Mouse (Mus musculus) erythroid progenitor cell, adult 5-6 weeks (primary cell): Measurements from ENCODE around the gene Cxcl14. TPM values are rescaled to one million over a fixed set of nuclear protein-coding genes. Genes with fewer than 3 reads are reported as not detected.
A peak's percentile ranks its signal among the peaks of the same experiment; 100 is the strongest.

Experiments
- ATAC-seq: replicated peaks from 2 replicates; pipeline ENCODE4 v1.8.0; 2016; ENCODE audit warnings: moderate number of reproducible peaks, mild to moderate bottlenecking, moderate TSS enrichment, inconsistent platforms; ENCODE audit not compliant: poor library complexity, low FRiP score, severe bottlenecking
- total RNA-seq, 2 experiments: library from RNA; stranded (forward) in 1 of 2; stranded (reverse) in 1 of 2; fragments of 150-400 nt in 1 of 2; fragments of 186-747, 209-891 nt in 1 of 2; gene quantifications; 2 replicates each; pipeline versions ENCODE4 v1.2.3 to v1.2.4; 2015 to 2017; ENCODE audit warnings: low replicate concordance in 2 of 2

Cxcl14 gene
- total RNA-seq, 2 experiments from 2014 or later: 2.6 to 2.9 TPM

DNA sequence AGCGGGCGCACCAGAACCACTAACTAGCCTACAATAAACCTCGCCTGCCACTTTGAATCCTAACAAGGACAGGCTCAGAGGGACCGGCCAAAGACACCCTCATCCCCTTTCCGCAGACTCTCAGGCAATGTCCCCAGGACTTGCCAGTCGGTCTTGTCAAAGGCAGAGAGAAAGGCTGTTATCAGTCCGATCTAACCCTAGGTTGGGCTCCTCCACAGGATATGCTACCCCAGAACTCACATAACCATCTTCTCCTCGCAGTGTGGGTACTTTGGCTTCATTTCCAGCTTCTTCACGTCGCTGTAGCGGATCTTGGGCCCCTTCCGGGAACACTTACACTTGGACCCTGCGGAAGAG lies 787 bp downstream of the Cxcl14 start:
- ATAC-seq: no peak

GRCm38 (mm10) chr13:56294908-56295307 lies 1.4 kb downstream of the Cxcl14 start:
- 0 out of 2 replicates have a peak, but pooled peaks have one; percentile 30 for ATAC-seq

DNA sequence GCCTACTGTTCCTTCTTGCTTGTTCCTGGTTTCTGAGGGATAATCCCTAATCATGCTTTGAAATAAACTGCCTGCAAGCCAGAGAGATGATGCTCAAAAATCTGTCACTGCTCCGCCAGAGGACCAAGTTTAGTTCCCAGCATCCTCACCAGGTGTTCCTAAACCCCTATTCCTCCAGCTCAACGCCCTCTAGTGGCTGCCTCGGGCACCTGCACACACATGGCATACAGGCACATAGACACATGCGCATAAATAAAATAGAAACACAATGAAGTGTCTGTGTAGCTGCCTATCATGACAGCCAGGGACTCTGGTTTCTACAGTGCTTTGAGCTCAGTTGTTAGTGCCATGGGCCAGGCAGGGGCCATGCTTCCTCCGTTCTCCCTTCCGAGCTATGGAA lies 6.4 kb downstream of the Cxcl14 start:
- ATAC-seq: no peak

- ATAC-seq: no peak
Observed at GRCm38 (mm10) chr13:56289261-56289660, 7.1 kb downstream of the Cxcl14 start.

GRCm38 (mm10) chr13:56288601-56289000 lies 7.8 kb downstream of the Cxcl14 start:
- ATAC-seq: no peak

- ATAC-seq: no peak
Observed at GRCm38 (mm10) chr13:56287091-56287490, 9.3 kb downstream of the Cxcl14 start.

- no peak for ATAC-seq
Observed at GRCm38 (mm10) chr13:56283321-56283720, 13.0 kb downstream of the Cxcl14 start.

- no peak for ATAC-seq
Observed at GRCm38 (mm10) chr13:56280356-56280755, 16.0 kb downstream of the Cxcl14 start.

DNA sequence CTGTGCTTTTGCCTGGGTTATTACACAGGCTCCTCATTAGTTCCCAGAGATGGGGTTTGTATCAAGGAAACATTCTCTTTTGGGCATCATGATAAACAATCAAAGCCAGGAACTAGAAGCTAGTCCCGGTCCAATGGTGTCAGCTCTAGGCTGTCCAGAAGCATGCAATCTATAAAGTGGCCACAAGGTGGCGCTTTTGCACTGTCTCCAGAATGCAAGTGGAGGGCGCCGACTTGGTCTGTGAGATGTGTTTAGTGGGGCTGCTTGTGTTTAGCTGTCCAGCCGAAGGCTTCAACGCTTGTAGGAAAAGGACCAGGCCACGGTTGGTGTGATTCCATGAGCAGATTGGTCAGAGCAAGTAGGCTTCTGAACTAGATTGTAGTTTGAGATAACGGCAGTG lies 16.9 kb downstream of the Cxcl14 start:
- no peak for ATAC-seq

DNA sequence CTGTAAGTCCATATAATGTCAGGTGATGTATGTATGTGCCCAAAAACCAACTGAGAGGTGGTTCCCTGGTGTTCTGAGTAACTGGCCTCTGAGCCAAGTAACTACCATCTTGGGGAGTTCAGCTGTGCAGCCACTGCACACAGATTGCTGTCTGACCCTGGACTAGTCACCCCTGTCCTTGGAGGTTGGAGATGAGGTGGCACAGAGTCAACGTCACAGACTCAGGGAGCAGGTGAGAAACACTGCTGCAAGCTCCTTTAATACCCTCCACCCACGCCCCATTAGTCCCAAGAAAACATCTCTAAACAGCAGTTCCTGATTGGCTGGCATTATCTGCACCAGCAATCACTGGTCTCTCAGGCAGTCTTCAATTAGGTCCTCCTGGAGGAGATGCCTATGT lies 21.2 kb downstream of the Cxcl14 start:
- no peak for ATAC-seq

DNA sequence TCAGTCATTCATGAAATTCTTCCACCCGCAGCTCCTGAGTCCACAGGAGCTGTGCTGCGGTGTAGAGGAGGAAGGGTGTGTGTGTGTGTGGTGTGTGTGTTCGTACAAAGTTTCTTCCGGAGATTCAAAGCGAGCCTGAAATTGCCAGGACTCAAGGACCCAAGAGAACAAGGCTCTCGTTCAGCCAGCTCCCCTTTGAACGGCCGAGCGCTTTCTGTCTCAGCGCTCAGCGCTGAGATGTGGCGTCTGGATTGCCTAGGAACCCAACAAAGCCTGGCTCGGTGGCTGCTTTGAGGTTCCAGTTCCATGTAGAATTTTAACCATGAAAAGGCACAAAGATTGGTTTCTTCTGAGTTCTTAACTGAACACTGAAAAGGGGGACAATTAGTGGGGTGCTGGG lies 26.2 kb downstream of the Cxcl14 start:
- ATAC-seq: no peak

DNA sequence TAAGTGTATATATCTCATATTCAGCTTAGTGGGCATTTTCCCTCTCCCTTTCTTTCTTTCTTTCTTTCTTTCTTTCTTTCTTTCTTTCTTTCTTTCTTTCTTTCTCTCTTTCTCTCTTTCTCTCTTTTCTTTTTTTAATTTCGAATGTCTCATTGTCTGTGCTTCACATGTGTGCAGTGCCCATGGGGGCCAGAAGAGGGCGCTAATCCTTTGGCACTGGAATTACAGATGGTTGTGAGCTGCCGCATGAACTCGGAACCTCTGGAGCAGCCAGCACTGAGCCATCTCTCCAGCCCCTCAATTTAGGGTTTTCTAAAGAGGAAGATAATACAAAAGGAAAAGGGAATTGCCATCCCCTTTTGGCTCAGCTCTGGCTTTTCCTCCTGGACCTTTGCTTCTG lies 29.0 kb downstream of the Cxcl14 start:
- no peak for ATAC-seq

DNA sequence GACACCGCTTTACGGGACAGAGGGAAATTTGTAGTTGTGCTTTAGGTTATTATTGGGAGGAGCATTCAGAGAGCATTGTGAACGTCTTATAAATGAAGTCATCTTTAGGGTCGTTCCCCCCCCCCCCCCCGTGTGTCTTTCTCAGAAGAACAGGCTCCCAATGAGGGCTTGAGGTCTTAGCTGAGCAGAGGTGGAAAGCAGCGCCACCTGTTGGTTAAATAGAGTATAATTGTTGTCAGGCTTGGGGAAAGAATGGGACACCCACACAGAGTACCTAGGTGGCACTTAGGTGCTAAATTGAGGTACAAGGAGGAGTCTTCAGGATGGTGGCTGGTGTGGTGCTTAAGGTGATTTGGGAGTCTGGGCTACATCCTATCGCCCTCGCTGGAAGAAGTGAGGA lies 29.9 kb downstream of the Cxcl14 start:
- no peak for ATAC-seq

DNA sequence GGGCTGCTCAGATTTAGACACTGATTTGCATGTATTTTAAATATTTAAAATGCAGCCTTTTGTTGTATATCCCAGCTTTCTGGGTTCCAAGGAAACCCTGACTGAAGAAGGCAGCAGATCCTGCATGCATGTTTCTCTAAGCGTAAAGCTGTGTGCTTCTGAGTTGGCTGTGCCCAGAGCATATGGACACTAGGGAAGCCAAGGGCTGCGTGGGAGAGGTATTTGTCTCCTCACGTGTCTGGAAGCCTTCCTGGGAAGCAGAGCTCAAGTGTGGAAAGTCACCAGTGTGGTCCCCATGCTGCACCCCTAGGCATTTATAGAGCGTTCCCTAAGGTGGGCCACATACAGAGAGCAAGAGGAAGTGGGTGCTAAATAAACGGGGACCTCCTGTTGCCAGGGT lies 30.7 kb downstream of the Cxcl14 start:
- no peak for ATAC-seq

DNA sequence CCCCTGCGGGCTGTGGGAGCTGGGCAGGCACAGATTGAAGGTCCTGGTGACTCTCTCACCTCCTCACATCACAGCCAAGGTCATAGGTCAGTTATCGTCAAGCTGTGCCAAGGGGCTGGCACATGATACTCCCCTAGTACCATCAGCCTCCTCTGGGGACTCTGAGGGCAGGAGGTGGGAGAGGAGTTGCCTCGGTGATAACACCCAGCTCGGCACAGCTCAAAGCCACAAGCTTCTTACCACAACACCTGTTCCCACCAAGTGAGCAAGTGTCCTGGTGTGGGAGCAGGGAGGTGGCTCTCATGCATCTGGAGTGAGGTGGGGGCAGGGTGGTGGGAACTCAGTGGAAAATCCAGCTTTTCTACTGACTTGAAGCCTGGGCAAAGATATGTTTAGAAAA lies 34.1 kb downstream of the Cxcl14 start:
- no peak for ATAC-seq

DNA sequence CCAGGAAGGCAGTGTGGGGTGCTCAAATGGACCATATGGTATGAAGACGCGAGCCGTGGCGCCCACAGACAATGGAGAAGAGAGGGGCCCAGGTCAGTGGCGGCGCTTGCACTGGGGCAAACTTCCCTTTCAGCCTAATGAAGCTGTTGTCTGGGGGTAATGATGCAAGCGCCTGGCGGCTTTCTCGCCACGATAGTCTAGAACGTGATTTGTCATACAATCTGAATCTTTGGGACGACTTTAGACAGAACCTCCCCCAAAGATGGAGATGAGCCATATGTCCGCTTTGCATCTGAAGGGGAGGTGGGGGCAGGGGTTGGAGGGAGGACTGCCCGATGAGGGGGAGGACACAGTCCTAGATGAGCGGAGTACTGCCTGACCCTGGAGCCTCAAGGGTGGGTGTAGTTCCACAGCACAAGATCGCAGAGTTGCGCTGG lies 36.0 kb downstream of the Cxcl14 start:
- ATAC-seq: no peak

- ATAC-seq: no peak
Observed at GRCm38 (mm10) chr13:56259926-56260250, 36.5 kb downstream of the Cxcl14 start.

DNA sequence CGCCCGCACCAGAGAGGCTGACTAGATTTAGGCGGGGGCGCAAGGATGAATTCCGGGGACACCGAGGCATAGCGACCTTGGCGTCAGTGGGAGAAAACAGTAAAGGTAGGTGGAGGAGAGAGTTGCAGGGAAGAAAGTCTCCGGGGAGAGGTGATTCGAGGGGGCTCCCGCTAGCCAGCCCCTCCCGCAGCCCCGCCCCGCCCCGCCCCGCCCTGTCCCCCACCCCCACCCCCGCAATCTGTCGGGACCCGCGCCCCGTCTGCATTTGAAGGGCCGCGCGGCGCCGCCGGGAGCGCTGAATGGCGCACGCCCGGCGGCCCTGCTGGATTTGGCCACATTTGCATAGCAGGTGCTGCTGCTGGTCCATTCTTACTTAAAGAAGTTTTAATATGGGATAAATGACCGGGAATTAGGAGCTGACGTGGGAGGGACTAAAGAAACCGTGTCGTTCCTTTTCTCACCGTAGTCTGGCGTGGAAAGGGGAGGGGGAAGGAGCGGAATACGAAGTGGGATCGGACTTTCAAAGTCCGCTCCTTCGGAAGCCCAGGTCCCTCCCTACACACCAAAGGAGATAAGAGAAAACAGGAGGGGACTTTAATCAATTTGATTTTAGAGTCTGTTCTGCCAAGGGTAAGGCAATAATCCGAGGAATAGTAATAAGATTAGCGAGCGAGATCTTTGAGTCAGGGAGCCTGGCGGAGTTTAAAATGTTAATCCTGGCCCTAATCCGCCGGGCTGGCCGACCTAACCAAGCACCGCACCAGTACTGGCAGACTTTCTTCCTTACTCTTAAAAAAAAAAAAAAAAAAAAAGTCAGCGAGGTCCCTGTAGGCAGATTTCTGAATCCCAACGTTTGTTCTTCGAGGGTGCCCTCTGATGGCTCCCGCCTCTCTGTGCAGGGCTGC lies 37.1 kb downstream of the Cxcl14 start:
- no peak for ATAC-seq

DNA sequence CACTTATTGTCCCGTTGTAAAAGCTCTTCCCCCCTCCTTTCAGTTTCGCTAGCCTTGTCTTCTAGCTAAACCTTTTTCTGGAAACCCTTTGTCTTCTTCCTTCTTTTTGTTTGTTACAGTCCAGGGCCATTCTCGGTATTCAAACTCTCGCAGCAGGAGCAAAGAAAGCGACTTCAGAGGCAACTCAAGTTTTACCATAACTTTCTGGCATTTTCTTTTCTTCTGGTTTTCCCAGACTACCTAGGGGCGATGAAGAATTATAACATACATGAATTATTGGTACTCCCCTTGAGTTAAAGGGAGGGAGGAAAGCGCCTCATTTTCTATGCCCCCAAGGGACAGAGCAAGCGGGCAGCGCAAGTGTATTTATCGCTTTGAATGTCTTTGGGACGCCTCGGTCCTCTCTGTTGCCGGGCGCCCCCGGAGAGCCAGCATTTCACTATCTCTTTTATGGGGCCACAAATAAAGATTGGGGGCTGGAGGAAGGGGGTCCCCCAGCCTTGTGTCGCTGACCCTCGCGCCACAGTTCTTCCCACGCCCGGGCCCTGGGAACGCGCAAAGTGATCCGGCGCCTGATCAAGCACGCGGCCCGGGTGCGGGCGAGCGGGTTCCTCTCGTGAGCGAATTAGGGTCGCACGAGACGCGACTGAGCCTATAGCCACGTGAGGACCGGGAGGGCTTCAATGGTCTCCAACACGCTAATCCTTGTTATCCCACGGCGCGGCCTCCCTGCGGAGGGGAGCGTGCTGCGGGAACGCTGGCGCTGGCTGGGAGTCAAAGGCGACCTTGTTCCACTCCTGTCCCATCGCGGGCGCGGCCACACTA lies 37.9 kb downstream of the Cxcl14 start:
- ATAC-seq: no peak

DNA sequence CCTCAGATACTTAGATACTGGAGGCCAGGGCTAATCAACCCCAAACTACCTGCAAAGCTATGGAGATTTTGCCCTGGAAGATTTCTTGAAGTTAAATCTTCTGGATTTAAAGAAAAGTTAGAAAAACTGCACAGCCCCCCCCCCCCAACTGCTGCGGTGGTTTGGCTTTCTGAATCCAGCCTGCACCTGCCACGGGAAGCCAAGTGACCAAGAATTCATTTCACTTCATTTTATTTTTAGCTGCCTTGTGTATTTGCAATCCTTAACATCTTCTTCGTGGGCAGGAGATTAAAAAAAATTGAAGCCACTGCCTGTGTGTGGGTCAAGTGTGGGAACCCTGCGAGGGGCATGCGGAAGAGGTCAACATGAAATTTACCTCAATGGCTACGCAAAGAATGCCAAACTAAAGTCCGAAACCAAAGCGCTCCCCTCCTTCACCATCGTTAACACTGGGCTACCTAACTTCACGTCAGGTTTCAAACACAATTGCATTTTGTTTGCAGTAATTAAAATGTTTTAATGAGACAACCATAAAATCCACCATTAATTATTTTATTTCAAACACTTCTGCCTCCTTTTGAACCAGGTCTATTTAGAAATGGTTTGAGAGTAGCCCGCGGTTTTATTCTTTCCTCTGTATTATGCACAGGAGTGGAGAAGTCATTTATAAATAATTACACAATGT lies 38.7 kb downstream of the Cxcl14 start:
- no peak for ATAC-seq
